Comparison of ENCODE assay signal across 33 mouse cellular contexts in genomic region chr17:47744086-47744485, GRCm38 (mm10). TPM values are rescaled to one million over a fixed set of nuclear protein-coding genes. Genes with fewer than 3 reads are reported as not detected.
DNase-seq lines count a peak whose midpoint lies in the region; TF ChIP-seq lines count a peak whose summit lies in the region.
"Had no signal": no experiment of that assay in that cellular context is flagged by ENCODE, and none has a peak within 500 bp of the region (broad histone marks: within the 10 kb centered on the region; RNA-seq: fewer than 3 reads in every experiment).

No protein-coding gene starts in this region.

- TF ChIP-seq RAD21 in MEL (IDR thresholded peaks at IDR 0.05; ENCODE audit: low read depth, low read length) = no peak

- H3K9me3 ChIP-seq in MEL (replicated peaks; ENCODE audit: insufficient read depth, low read length) = no peaks in the 10 kb centered on the region
- H3K9me3 ChIP-seq: embryonic facial prominence, embryonic 12.5 days; embryonic facial prominence, embryonic 15.5 days; hindbrain, embryonic 12.5 days; intestine, embryonic 15.5 days had no signal

- no peak for TF ChIP-seq CTCF in gastrocnemius, adult 2 months (IDR thresholded peaks at IDR 0.05)
- TF ChIP-seq CTCF in MEL (IDR thresholded peaks at IDR 0.05 in 2 of 3, conservative IDR thresholded peaks at IDR 0.05 in 1 of 3; ENCODE audit: control insufficient read depth in 1 of 3, insufficient read depth in 1 of 3, low read depth in 2 of 3, low read length in 3 of 3, poor library complexity in 1 of 3, severe bottlenecking in 1 of 3) = no peak

- no peak overlapping the region; the same call in 1 of the 2 replicates for H3K9ac ChIP-seq in MEL (ENCODE audit: control insufficient read depth, low read depth, low read length, poor library complexity, severe bottlenecking)
- H3K9ac ChIP-seq: embryonic facial prominence, embryonic 12.5 days; embryonic facial prominence, embryonic 15.5 days; forebrain, postnatal 0 days; hindbrain, embryonic 12.5 days; intestine, embryonic 15.5 days had no signal

- H3K4me3 ChIP-seq in gastrocnemius, adult 2 months = no peak overlapping the region
- no peak overlapping the region for H3K4me3 ChIP-seq in MEL (ENCODE audit: control insufficient read depth in 1 of 2, insufficient read depth in 1 of 2, low read depth in 2 of 2, low read length in 2 of 2)
- H3K4me3 ChIP-seq: embryonic facial prominence, embryonic 12.5 days; embryonic facial prominence, embryonic 15.5 days; hindbrain, embryonic 12.5 days; intestine, embryonic 15.5 days had no signal

- H3K27ac ChIP-seq in gastrocnemius, adult 2 months = peak overlapping the region; percentile 54
- peak overlapping the region; percentile 77 for H3K27ac ChIP-seq in MEL (ENCODE audit: control insufficient read depth, low read depth, low read length)
- H3K27ac ChIP-seq: embryonic facial prominence, embryonic 12.5 days; embryonic facial prominence, embryonic 15.5 days; hindbrain, embryonic 12.5 days; intestine, embryonic 15.5 days had no signal

- no peaks in the 10 kb centered on the region for H3K79me2 ChIP-seq in MEL (ENCODE audit: control insufficient read depth, insufficient read depth, low read length, poor library complexity)

- peak; percentile 24 for DNase-seq in gastrocnemius, adult 2 months
- DNase-seq in gastrocnemius, postnatal 14 days = no peak
- DNase-seq in ES-CJ7 (ENCODE audit: low read depth, low spot score) = peak; percentile 73
- no peak for DNase-seq in MEL (ENCODE audit: low read depth, low spot score)
- DNase-seq in gastrocnemius, adult 18-20 months (ENCODE audit: low spot score) = no peak
- DNase-seq in right cerebral cortex, postnatal 14 days = no peak
- DNase-seq: adrenal gland, adult 8-10 months; adrenal gland, postnatal 25 days; cerebellum, adult 11-12 months; cerebellum, postnatal 25 days; forebrain, postnatal 0 days; gastrocnemius, postnatal 10 days; heart, adult 11 months; kidney, adult 11 months had no signal

- TF ChIP-seq POLR2A in MEL (IDR thresholded peaks at IDR 0.05; ENCODE audit: control insufficient read depth in 1 of 2, insufficient read depth in 1 of 2, low read depth in 1 of 2, low read length in 2 of 2, poor library complexity in 1 of 2) = no peak

- no peaks in the 10 kb centered on the region for H3K27me3 ChIP-seq in MEL (ENCODE audit: control insufficient read depth in 1 of 2, insufficient read depth in 2 of 2, low read length in 2 of 2)
- H3K27me3 ChIP-seq: CH12.LX; embryonic facial prominence, embryonic 15.5 days; intestine, embryonic 15.5 days; Patski had no signal

- intact Hi-C loops in gastrocnemius, adult 2 months (cut with DNase I) = no loop called here
- intact Hi-C loops in gastrocnemius, postnatal 14 days (cut with DNase I; ENCODE audit: low total_unique reads) = no loop called here

- H3K36me3 ChIP-seq in MEL (ENCODE audit: control insufficient read depth in 1 of 2, insufficient read depth in 2 of 2, low read length in 2 of 2) = peaks cover 0 to 22% of the 10 kb centered on the region in 2 experiments; a peak in 2 of 4 replicates
- H3K36me3 ChIP-seq: embryonic facial prominence, embryonic 12.5 days; embryonic facial prominence, embryonic 15.5 days; hindbrain, embryonic 12.5 days; intestine, embryonic 15.5 days had no signal

- H3K4me1 ChIP-seq in MEL (ENCODE audit: control insufficient read depth in 1 of 2, insufficient read depth in 2 of 2, low read length in 2 of 2) = peaks cover 5 to 25% of the 10 kb centered on the region in 2 experiments

- no peak for TF ChIP-seq EP300 in MEL (IDR thresholded peaks at IDR 0.05; ENCODE audit: low read depth in 1 of 2, low read length in 2 of 2)

TF ChIP-seq in MEL, 35 proteins besides CTCF, POLR2A, EP300 and RAD21:
- no peak for TF ChIP-seq MAX (IDR thresholded peaks at IDR 0.05; ENCODE audit: low read length)
- TF ChIP-seq USF2 (IDR thresholded peaks at IDR 0.05; ENCODE audit: borderline replicate concordance in 1 of 2, insufficient read depth in 1 of 2, low read depth in 1 of 2, low read length in 2 of 2) = no peak
- no peak for TF ChIP-seq HCFC1 (IDR thresholded peaks at IDR 0.05; ENCODE audit: low read depth, low read length)
- TF ChIP-seq TAL1 (IDR thresholded peaks at IDR 0.05; ENCODE audit: low read length) = no peak
- no peak for TF ChIP-seq MYB (IDR thresholded peaks at IDR 0.05; ENCODE audit: low read depth, low read length)
- no peak for TF ChIP-seq KAT2A (conservative IDR thresholded peaks at IDR 0.05; ENCODE audit: low read depth, low read length)
- TF ChIP-seq USF1 (IDR thresholded peaks at IDR 0.05; ENCODE audit: low read depth, low read length) = no peak
- TF ChIP-seq POLR2AphosphoS2 (IDR thresholded peaks at IDR 0.05; ENCODE audit: low read length) = no peak
- no peak for TF ChIP-seq NELFE (IDR thresholded peaks at IDR 0.05; ENCODE audit: low read depth, low read length)
- TF ChIP-seq SIN3A (IDR thresholded peaks at IDR 0.05; ENCODE audit: low read length) = no peak
- no peak for TF ChIP-seq ETS1 (IDR thresholded peaks at IDR 0.05; ENCODE audit: low read depth, low read length)
- TF ChIP-seq MAZ (IDR thresholded peaks at IDR 0.05; ENCODE audit: low read depth, low read length) = no peak
- TF ChIP-seq UBTF (IDR thresholded peaks at IDR 0.05; ENCODE audit: borderline replicate concordance, insufficient read depth, low read depth, low read length) = no peak
- no peak for TF ChIP-seq ZNF384 (IDR thresholded peaks at IDR 0.05; ENCODE audit: low read depth, low read length)
- TF ChIP-seq BHLHE40 (IDR thresholded peaks at IDR 0.05; ENCODE audit: borderline replicate concordance, low read depth, low read length) = no peak
- no peak for TF ChIP-seq POLR2AphosphoS5 (IDR thresholded peaks at IDR 0.05; ENCODE audit: borderline replicate concordance, low read depth, low read length)
- no peak for TF ChIP-seq GATA1 (IDR thresholded peaks at IDR 0.05; ENCODE audit: low read depth, low read length)
- TF ChIP-seq TCF12 (IDR thresholded peaks at IDR 0.05; ENCODE audit: low read depth, low read length) = no peak
- no peak for TF ChIP-seq CHD2 (IDR thresholded peaks at IDR 0.05; ENCODE audit: low read length)
- TF ChIP-seq RCOR1 (IDR thresholded peaks at IDR 0.05; ENCODE audit: low read depth, low read length) = no peak

RNA-seq across cellular contexts. Expression of gene Tfeb, which starts 7.3 kb away (rescaled TPM):
- 10 to 100 TPM; 85.3 to 93.9 TPM for total RNA-seq in gastrocnemius, adult 2 months (2021)
- 10 to 100 TPM; 60.0 to 66.0 TPM for total RNA-seq in gastrocnemius, postnatal 14 days (2021)
- total RNA-seq in MEL (2012; rRNA removed) = 14.7 and 16.4 TPM in 2 replicates
- 10 to 100 TPM in 1 of 2 experiments, not detected in 1; 22.8 TPM for polyA plus RNA-seq in MEL (2012; ENCODE audit: insufficient read depth in 1 of 2, insufficient read length in 2 of 2, low read depth in 1 of 2, low replicate concordance in 2 of 2, missing spikeins in 1 of 2)
- total RNA-seq in gastrocnemius, adult 18-20 months (2021) = 100 to 1,000 TPM in 1 of 2 experiments, 10 to 100 TPM in 1; 93.6 to 108 TPM

RNA-seq across cellular contexts. Expression of gene Pgc, which starts 17.4 kb away (rescaled TPM):
- not detected for total RNA-seq in gastrocnemius, adult 2 months (2021)
- not detected for total RNA-seq in gastrocnemius, postnatal 14 days (2021)
- total RNA-seq in MEL (2012; rRNA removed) = not detected in 2 replicates
- polyA plus RNA-seq in MEL (2012; ENCODE audit: insufficient read depth in 1 of 2, insufficient read length in 2 of 2, low read depth in 1 of 2, low replicate concordance in 2 of 2, missing spikeins in 1 of 2) = not detected
- total RNA-seq in gastrocnemius, adult 18-20 months (2021) = not detected
- total RNA-seq: adrenal gland, adult 8-10 months; adrenal gland, postnatal 25 days; CH12.LX; common myeloid progenitor, adult 5-6 weeks; forebrain, postnatal 0 days; gastrocnemius, postnatal 10 days; gastrocnemius, postnatal 4 days; heart, adult 8-10 months; heart, postnatal 25 days; hematopoietic stem cell, adult 5-6 weeks had no signal
- polyA plus RNA-seq: activated CD4-positive, CD25-positive, alpha-beta regulatory T cell, adult 4 months; brain, embryonic 14.5 days; embryonic facial prominence, embryonic 12.5 days; forebrain, embryonic 11.5 days; forebrain, embryonic 14.5 days; forebrain, postnatal 0 days; frontal cortex, adult 2 months; heart, embryonic 11.5 days; heart, postnatal 0 days; hindbrain, embryonic 12.5 days; hindbrain, embryonic 16.5 days; Patski had no signal

RNA-seq across cellular contexts. Expression of gene Prickle4, which starts 49.5 kb away (rescaled TPM):
- 1 to 10 TPM; 2.6 to 3.7 TPM for total RNA-seq in gastrocnemius, adult 2 months (2021)
- 1 to 10 TPM; 1.3 to 2.2 TPM for total RNA-seq in gastrocnemius, postnatal 14 days (2021)
- total RNA-seq in MEL (2012; rRNA removed) = 0.23 TPM in 1 of 2 replicates, not detected in the other
- 1 to 10 TPM in 1 of 2 experiments, not detected in 1; 4.3 TPM for polyA plus RNA-seq in MEL (2012; ENCODE audit: insufficient read depth in 1 of 2, insufficient read length in 2 of 2, low read depth in 1 of 2, low replicate concordance in 2 of 2, missing spikeins in 1 of 2)
- total RNA-seq in gastrocnemius, adult 18-20 months (2021) = 1 to 10 TPM; 2.3 to 2.6 TPM
- polyA plus RNA-seq: activated CD4-positive, CD25-positive, alpha-beta regulatory T cell, adult 4 months had no signal

RNA-seq across cellular contexts. Expression of gene Gm21981, which starts 49.8 kb away (rescaled TPM):
- under 1 TPM; 0.45 to 0.46 TPM for total RNA-seq in gastrocnemius, adult 2 months (2021)
- under 1 TPM; 0.24 to 0.47 TPM for total RNA-seq in gastrocnemius, postnatal 14 days (2021)
- total RNA-seq in MEL (2012; rRNA removed) = 0.56 and 0.81 TPM in 2 replicates
- under 1 TPM in 1 of 2 experiments, not detected in 1; 0.71 TPM for polyA plus RNA-seq in MEL (2012; ENCODE audit: insufficient read depth in 1 of 2, insufficient read length in 2 of 2, low read depth in 1 of 2, low replicate concordance in 2 of 2, missing spikeins in 1 of 2)
- under 1 TPM; 0.28 to 0.59 TPM for total RNA-seq in gastrocnemius, adult 18-20 months (2021)
- total RNA-seq: hematopoietic stem cell, adult 5-6 weeks had no signal
- polyA plus RNA-seq: activated CD4-positive, CD25-positive, alpha-beta regulatory T cell, adult 4 months had no signal

RNA-seq across cellular contexts. Expression of gene Frs3, which starts 55.3 kb away (rescaled TPM):
- total RNA-seq in gastrocnemius, adult 2 months (2021) = 1 to 10 TPM; 4.2 to 5.7 TPM
- total RNA-seq in gastrocnemius, postnatal 14 days (2021) = 1 to 10 TPM; 3.0 to 3.1 TPM
- 1.5 and 2.7 TPM in 2 replicates for total RNA-seq in MEL (2012; rRNA removed)
- 1 to 10 TPM in 1 of 2 experiments, not detected in 1; 4.4 TPM for polyA plus RNA-seq in MEL (2012; ENCODE audit: insufficient read depth in 1 of 2, insufficient read length in 2 of 2, low read depth in 1 of 2, low replicate concordance in 2 of 2, missing spikeins in 1 of 2)
- 1 to 10 TPM; 6.8 to 7.2 TPM for total RNA-seq in gastrocnemius, adult 18-20 months (2021)
- polyA plus RNA-seq: activated CD4-positive, CD25-positive, alpha-beta regulatory T cell, adult 4 months had no signal

Comparison
In these comparisons a context has a peak if more than half of its experiments do, and no peak if none do; other contexts are left out.
1. DNase-seq: peak in gastrocnemius, adult 2 months (single experiment) and ES-CJ7 (single experiment); none in gastrocnemius, postnatal 14 days (single experiment), MEL (single experiment), gastrocnemius, adult 18-20 months (single experiment) and right cerebral cortex, postnatal 14 days (single experiment).